Mouse (Mus musculus) mouse embryonic stem cell (cell line): ENCODE measurements around the gene Hnf1a.

Source experiments
- in situ Hi-C, 2 experiments: fragments of 300-500 bp; cut with MboI; formaldehyde crosslinking; loops; 1 replicate in 1 of 2; 3 replicates in 1 of 2; pipeline ENCODE4 v1.14.3; 2019 to 2020; ENCODE audit warnings: low sequenced_read_pairs in 2 of 2, low pct_unique_long_range_greater_than_20kb in 1 of 2, mixed read lengths in 1 of 2; ENCODE audit not compliant: unreplicated experiment in 1 of 2

Gene Hnf1a

DNA sequence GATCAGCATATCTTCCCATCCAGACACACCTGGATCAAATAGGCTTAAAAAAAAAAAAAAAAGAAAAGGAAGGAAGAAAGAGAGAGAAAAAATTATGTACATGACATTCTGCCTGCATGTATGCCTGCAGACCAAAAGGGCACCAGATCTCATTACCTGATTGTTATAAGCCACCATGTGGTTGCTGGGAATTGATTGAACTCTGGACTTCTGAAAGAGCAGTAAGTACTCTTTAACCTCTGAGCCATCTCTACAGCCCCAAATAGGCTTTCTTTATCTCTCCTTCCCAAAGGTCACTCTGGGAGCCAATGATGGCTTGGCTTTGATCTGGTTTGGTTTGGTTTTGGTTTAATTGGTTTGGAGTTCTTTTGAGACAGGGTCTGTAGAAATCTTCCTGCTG, 14.2 kb upstream of the Hnf1a start:
- in situ Hi-C loops: loop anchor here in 1 of 2 experiments (25.0 kb wide), 1 partner anchor 252 kb away; the partner anchor contains the start of gene Pop5

DNA sequence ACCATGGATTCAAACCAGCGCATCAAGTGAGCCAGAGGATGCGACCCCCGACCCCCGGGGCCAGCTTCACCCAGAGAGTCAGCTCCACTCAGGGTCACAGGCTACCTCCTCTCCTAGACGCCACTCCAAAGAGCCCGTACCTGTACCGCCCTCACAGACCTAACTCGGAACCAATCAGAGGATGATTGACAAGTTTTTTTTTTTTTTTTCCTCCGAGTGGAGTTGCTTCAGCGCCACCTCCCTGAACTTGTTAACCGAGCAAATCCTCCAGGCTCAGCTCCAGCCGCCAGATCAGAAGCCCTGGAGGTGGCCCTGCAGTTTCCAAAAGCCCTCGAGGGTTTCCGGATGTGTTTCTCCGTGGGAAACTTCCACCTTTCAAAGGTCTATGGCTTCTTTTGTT, 11.1 kb upstream of the Hnf1a start:
- in situ Hi-C loops: loop anchor here in 1 of 2 experiments (25.0 kb wide), 1 partner anchor 255 kb away; the partner anchor contains the start of gene Pop5

DNA sequence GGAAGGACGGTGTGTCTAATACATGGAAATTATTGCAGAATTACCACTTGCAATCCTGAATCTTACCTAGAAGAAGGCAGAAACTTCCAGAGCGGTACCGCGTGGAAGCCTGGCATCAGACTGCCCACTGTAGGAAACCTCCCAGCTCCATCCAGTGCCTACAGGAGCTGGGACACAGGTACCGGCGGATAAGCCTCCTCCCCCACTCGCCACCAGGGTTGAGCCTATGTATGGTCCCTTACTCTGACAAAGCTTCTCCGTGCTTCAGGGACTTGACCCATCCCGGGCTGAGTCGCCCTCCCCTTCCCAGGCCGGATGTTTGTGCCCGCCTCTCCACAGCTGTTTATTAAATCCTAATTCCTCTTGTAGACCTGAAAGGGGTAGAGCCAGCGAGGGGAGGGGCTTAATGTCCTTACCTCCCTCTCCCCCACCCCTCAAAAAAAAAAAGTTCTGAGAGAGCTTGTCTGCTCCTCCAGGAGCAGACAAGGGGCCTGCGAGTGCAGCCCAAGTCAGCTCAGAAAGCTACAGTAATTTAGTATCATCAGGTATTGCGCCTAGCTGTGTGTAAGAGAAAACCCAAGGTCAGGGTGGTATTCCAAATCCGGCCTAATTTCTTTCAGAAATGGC, 9.3 kb upstream of the Hnf1a start:
- in situ Hi-C loops: loop anchor here in 1 of 2 experiments (25.0 kb wide), 1 partner anchor 257 kb away; the partner anchor contains the start of gene Pop5

DNA sequence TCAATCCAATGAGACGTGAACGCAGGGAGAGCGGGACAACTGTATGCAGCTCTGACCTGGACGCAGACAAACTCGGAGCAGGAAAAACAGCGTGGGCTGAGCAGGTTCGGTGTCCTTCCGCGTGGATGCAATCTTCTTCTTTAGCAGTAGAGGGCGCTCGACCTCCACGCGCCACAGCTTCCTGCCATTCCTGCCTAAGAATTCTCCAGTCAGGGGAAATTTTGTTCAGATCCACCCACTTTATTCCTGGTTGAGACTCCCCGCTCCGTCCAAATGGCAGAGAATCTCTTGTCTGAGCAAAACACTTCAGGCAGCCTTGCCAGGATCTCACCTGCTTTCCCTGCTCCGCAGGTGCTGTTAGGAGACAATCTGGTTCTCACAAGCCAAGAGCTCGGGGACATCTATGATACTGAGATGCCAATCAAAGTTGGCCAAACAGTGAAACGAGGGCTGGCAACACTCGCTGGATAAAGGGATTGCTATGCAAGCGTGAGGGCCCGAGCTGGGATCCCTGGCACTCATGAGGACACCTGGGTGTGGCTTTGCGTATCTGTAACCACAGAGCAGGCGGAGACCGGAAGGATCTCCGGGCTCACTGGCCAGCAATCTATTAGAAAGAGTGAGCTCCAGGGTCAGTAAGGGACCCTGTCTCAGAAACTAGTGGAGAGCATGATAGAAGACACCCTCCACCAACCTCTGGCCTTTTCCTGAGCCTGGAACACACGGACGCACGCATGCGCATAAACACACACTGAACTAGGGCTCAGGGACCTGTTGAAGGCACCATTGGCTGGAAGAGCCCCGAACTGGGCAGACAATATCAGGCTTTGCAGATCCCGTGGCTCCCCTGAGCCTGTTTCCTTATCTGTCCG, 8.6 kb upstream of the Hnf1a start:
- in situ Hi-C loops: loop anchor here (5.0 to 25.0 kb wide), 5 partner anchors 98 to 258 kb away; partner anchors contain the start of gene Pop5 (in 2 of the 2)

DNA sequence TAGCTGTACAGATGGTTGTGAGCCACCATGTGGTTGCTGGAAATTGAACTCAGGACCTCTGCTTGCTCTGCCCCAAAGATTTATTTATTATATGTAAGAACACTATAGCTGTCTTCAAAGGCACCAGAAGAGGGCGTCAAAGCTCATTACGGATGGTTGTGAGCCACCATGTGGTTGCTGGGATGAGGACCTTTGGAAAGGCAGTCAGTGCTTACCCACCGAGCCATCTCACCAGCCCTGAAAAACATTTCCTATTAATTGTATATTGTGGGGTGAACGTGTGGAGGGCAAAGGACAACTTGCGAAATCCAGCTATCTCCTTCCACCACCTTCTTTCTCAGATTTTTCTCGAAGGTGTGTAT, 8.0 kb upstream of the Hnf1a start:
- in situ Hi-C loops: loop anchor here (5.0 to 25.0 kb wide), 5 partner anchors 98 to 258 kb away; partner anchors contain the start of gene Pop5 (in 2 of the 2)

DNA sequence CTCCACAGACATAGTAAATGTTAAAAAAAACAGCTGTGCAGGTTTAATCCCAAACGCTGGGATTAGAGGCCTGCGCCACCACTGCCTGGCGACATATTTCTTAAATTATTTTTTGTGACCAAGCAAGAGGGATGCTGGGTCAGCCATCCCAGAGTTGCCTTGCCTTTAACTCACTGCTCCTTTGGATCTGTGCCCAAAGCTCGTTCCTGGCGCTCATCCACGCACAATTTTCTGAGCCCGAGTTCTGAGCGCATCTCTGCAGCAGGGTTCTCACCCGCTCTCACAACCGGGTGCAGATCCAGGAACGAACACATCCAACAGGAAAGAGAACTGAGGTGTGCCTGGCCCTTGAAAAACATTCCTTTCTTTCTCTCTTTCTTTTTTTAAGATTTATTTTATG, 7.6 kb upstream of the Hnf1a start:
- in situ Hi-C loops: loop anchor here (5.0 to 25.0 kb wide), 5 partner anchors 99 to 259 kb away; partner anchors contain the start of gene Pop5 (in 2 of the 2)

DNA sequence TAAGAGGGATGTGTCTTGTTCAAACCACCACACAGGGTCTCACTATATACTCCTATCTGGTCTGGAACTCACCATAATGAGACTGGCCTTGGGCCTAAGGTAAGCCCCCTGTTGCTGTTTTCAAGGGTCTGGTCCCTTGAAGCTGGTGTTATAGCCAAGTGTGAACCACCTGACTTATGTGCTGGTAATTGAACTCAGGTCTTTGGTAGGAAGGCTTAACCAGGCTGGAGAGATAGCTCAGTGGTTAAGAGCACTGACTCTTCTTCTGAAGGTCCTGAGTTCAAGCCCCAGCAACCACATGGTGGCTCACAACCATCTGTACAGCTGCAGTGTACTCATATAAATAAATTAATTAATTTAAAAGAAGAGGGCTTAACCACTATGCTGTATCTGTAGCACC, 6.0 kb upstream of the Hnf1a start:
- in situ Hi-C loops: loop anchor here (5.0 to 25.0 kb wide), 5 partner anchors 100 to 260 kb away; partner anchors contain the start of gene Pop5 (in 2 of the 2)

DNA sequence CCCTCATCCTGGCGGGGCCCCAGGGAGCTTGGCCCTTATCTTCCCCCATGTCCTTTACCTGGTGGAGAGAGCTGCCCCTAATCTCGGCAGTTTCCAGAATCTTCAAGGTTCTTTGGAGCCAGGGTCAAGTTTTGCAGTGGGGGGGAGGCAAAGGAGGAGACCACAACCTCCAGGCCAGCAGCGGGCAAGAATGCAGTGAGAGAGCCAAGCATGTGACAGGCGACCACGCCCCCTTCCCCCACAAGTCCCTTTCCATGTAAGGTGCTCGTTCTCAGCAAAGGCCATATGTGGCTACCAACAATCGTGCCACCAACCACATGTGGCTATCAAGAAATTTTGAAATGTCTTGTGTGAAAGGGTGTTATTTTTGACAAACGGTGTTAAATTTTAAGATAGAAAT, 2.2 kb upstream of the Hnf1a start:
- in situ Hi-C loops: loop anchor here (10.0 kb wide), 2 partner anchors 112 to 262 kb away; partner anchors contain the start of gene Pop5 (in 1 of the 2)

DNA sequence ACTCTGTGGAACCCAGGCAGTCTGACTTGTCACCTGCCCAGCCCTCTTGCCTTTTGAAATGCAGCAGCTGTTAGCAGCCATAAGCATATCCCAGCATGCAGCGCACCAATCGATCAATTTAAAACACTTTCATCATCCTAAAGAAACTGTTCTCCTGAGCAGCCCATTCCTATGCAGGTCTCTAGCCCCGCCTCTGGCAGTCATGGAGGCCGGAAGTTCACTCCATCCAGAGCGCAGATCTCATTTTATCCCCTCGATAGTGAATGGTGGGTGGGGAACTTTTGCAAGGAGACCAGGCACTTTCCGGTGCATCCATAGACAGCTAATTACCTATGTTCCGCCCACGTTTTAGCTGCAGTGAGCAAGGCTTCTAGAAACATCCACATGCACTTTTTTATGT, 1.3 kb upstream of the Hnf1a start:
- in situ Hi-C loops: loop anchor here (10.0 kb wide), 2 partner anchors 113 to 263 kb away; partner anchors contain the start of gene Pop5 (in 1 of the 2)

DNA sequence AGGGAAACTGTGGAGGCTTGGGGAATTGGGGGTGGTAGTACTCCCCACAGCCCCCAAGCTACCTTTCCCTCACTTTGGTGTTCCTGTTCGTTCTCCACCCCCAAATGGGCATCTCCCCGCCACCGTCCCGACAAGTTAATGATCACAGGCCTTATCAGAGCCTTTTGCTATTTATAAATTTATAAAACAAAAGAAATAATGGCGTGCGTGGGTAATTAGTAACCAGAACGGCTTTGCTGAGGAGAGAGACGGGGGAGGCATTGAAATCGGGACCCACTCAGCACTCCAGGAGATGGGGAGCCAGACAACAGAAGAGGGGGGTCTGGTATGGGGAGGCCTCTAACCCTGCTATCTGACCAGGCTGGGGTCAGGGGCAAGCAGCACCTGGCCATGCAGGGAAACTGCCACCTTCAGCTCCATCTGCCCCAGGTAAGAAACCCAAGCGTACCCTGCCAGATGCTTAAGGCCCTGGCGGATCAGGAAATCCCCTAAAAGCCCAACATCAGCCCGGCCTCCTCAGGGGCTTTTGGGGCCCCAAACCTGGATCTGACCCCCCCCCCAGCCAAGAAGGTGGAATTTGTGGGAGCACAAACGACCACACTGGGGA, 1.2 kb downstream of the Hnf1a start:
- in situ Hi-C loops: loop anchor here (10.0 kb wide), 2 partner anchors 115 to 265 kb away; partner anchors contain the start of gene Pop5 (in 1 of the 2)

DNA sequence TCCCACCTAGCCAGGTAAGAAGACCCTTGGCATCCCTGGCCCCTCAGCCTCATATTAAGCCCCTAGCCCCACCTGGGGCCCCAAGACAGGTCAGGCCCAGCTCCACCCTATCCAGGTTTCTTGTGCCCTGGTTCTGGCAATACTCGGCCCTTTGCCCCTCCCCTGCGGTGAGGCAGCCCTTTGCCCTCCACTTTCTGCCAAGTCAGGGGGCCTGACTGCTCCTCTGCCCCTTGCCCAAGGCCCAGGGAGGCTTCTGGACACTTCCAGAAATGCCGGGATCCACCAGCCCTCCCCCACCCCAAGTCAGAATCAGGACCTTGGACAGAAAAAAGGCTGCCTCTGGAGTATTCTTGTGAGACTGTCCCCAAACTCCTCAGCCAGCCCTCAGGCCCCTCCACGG, 1.8 kb downstream of the Hnf1a start:
- in situ Hi-C loops: no loop called here

DNA sequence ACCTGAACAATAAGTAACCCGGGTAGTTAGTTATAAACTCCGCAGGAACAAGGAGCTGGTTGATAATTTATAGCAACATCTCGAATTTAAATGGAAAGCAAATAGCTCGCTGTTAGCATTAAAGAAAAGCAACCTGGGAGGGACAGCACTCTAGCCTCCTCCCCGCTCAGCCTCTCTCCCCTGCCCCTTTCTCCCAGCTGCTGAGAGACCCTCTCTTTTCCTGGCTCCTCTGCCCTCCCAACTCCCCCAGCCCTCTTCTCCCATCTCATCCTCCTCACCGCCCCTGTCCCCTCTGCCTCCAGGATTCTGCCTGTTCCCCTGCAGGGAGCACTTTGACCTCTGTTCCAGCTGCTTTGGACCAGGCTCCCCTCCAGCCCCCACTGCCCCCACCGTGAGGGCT, 2.2 kb downstream of the Hnf1a start:
- in situ Hi-C loops: no loop called here

DNA sequence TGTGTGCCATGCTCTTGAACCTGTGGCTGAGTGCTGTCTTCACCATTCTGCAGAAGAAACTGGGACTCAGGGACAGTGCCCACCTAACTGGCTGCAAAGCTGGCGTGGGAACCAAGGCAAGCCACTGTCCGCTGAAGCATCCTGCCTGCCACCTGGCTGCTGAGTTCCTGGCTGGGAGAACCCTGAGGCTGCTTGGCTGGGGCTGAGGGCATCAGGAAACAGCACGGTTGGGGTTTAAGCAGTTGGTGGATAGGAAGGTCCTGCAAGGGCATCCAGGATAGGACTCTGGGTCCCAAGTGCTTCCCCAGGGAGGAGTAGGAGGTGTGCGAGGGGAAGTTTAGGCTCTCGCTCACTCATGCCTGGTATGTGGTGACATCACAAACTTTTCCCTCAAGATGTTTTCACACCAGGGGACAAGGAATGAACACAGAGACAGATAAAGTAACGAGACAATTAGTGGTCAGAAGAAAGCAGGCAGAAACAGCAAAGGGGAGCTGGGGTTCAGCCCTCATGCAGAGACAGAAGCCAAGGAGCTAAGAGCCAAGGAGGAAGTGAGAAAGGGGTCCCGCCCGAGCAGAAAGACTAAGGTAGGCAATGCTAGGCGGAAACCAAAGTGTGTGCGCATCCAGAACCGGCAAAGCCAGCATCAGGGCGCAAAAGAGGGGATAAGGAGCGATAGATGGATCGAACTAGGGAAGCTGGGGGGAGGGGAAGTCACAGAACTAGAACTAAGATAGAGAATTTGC, 3.2 kb downstream of the Hnf1a start:
- in situ Hi-C loops: no loop called here

DNA sequence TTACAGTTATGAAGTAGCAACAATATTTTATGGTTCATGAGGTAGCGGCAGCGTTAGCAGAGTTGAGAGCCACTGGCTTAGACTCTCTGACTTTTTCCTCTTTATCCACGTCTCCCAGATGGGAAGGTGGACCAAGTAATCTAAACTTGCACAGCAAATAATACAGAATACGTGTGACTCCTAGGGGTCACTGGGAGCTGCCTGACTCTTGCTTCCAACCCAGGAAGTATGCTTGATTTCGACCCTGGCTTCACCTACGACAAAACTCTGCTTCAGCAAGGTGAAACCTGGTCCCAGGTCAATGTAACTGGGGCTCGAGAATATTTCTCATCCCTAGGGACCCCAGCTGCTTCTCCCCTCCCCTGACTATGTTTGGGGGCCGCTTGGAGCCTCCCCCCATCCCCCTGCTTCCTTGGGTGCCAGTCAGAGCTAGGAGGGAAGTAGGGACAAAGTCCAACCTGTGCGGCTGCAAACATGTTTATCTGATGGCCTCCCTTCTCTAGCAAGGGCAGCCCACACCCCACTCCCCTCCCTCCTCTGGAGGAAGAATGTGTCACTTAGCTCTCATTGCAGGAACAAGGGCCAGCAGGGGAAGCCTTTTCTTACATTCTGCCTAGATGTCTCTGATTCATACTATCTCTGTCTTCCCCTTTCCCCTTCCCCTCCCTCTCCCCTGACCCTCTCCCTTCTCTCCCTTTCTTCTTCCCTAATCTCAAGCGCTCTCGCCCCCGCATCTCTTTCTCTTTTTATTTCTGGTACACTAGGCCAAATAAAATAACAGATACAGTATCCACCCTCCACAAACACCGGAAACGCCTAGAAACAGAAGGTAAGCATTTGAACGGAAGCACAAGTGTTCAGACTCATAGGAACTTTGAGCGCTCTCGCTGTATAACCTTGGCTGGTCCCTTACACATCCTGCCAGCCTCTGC, 5.7 kb downstream of the Hnf1a start:
- in situ Hi-C loops: no loop called here

DNA sequence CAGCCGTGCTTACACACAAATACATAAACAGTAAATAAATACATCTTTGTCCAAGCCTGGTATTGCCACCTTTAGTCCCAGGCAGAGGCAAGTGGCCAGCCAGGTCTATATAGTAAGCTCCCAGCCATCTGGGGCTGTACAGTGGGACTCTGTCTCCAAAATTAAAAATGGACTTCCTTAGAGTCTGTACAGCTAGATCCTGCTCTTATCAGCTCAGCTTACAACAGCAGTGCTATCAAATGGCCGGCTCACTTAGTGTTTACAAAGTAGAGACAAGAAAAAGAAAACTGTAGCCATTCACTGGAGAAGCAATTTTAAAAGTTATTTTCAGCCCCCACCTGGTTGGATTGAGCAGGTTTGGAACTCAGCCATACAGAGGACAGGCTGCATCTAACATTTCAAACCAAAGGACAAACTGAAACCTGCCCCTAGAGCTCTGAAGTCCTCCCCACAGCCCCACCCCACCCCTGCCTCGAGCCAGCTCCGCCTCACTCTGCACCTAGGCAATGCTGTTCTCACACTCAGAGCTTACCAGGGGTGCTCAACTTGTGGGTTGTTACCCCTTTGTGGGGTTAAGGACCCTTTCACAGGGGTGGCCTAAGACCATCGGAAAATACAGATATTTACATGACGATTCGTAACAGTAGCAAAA, 6.5 kb downstream of the Hnf1a start:
- in situ Hi-C loops: no loop called here

DNA sequence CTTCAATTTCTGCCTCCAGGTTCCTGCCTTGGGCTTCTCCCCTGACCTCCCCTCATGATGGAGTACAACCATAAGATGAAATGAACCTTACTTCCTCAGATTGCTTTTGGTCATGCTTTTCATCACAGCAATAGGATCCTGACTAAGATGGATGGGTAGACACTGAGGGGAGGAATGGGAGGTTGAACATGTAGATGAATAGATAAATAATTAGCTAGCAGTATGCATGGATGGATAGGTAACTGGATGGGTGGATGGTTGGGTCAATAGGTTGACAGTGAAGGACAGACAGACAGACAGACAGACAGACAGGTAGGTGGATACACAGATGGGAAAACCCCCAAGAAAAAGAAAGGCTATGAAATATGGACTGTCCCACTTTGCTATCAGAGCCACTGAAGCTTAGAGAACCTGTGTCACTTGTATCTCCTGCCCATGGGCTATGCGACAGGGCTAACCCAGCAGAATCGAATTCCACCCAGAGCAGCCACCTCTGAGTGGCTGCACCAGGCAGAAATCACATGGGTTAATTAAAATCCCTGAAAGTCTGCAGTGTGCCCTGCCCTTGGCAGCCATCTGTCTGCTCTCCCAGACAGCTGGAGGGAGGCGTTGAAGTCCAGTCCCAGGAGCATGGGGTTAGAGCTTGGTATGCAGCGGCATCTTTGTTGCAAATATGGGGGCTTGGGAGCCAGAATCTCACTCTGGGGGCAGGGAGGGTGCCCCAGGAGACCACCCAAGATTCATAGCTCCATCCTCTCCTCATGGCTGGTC, 9.1 kb downstream of the Hnf1a start:
- in situ Hi-C loops: no loop called here
